Mouse (Mus musculus) gastrocnemius, adult 18-20 months (tissue): ENCODE results near the gene Rfx1. TPM values are rescaled to one million over a fixed set of nuclear protein-coding genes. Genes with fewer than 3 reads are reported as not detected.

Experiments
- DNase-seq: peaks from one replicate; pipeline ENCODE4 v3.0.0; 2021; ENCODE audit warnings: low spot score
- total RNA-seq, 2 experiments: library from RNA; stranded (reverse); gene quantifications; 2 replicates each; pipeline ENCODE4 v1.2.3; 2021

Gene Rfx1
- total RNA-seq, 2 experiments from 2014 or later, result 4.6 to 4.8 TPM

DNA sequence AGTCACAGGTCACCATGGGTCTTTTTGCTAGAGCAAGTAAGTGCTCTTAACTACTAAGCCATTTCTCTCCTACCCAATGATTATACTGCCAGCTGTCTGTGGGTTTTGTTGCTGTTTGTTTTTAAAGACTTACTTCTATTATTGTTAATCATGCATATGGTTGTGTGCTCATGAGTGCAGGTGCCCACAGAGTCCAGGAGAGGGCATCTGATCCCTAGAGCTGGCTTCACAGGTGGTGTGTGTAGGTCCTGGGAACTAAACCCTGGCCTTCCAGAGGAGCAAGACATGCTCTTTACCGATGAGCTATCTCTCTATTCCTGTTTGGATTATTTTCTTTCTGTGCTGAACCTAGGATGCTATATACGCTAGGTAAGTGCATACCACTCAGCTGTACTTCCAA, 7.4 kb upstream of the Rfx1 start:
- DNase-seq, result no peak

DNA sequence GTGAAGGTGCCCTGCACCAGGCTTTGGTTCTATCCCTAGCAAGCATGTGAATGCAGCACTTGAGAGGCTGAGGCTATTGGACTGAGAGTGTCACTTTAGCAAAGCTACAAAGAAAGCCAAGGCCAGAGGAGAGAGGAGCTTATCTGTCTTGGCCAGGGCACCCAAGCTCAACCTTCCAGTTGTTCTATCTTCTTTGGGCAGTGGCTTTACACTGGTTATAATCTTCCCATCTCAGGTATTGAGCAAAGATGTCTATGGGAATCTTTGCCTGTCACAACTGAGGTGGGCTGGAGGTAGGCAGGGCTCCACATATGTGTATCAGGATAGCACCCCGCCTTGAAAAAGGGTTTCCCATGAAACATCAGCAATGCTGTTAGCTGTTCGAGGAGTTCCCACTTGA, 6.4 kb upstream of the Rfx1 start:
- no peak for DNase-seq

DNA sequence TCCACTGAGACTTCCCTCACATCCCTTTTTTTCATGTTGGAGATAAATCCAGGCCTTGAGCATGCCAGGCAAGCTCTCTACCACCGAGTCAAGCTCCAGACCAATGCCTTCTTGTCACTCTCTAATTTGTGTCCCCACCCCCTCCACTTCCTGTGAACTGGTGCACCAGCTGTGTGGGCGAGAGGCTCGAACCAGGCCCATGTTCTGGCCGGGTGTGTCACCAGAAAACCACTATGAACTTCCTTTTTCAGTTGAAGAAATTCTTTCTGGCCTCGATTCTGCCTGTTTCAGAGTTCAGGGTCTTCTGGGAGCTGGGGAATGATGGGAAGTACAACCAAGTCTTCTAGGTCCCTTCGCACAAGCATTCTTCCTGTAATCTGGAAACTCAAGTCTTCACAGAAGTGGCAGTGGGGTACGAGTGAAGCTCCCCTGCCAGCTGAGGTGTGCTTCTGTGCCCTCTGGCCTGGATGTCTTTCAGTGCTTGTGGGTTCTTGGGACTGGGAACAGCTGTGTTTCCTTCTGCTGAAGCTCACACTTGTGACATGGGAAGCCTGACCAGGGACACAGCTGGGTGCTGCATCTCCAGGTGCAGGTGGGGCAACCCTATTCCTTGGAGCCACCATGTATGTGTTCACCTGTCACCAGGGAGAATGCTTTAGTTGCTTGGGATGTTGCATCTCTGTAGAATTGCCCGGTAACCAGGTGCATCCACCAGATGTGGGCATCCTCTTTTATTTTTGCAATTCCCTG, 2.6 kb upstream of the Rfx1 start:
- DNase-seq, result no peak

GRCm38 (mm10) chr8:84065037-84065436, 1.6 kb upstream of the Rfx1 start, which contains the start of gene Gm10643:
Gm10643 (minus strand) TSS chr8:84065137.
- no peak for DNase-seq

GRCm38 (mm10) chr8:84065457-84066072, 1.1 kb upstream of the Rfx1 start:
- no peak for DNase-seq

DNA sequence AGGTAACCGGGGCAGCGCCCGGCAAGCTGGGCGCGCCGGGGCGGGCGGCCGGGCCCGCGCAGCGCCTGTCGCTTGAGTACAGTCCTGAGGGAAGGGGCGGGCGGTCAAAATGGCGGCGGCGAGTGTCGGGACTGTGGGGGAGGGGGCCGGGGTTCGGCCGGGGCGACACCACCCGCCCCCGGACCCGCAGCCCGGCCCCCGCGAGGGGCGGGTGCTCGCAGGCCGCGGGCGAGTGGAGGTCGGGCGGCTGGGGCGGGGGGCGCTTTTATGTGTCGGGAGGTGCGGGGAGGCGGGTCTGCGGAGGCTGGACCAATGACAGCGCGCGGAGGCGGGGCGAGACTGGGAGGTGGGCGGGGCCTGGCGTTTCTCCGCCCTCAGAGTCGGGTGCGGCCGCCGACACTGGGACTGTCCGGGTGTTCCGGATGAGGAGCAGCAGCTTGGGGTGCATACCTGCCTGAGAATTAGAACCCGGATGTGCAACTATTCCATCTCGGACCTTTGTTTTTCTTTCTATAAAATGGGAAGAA, 476 bp downstream of the Rfx1 start:
- peak; percentile 95 for DNase-seq

GRCm38 (mm10) chr8:84067911-84068310, 1.3 kb downstream of the Rfx1 start:
- no peak for DNase-seq

- no peak for DNase-seq
These were observed 1.8 kb downstream of the Rfx1 start for GRCm38 (mm10) chr8:84068316-84069035.

GRCm38 (mm10) chr8:84069169-84069568, 2.5 kb downstream of the Rfx1 start:
- no peak for DNase-seq

GRCm38 (mm10) chr8:84069750-84070149, 3.1 kb downstream of the Rfx1 start:
- DNase-seq, result no peak

- no peak for DNase-seq
These were observed 3.6 kb downstream of the Rfx1 start for GRCm38 (mm10) chr8:84070241-84070640.

DNA sequence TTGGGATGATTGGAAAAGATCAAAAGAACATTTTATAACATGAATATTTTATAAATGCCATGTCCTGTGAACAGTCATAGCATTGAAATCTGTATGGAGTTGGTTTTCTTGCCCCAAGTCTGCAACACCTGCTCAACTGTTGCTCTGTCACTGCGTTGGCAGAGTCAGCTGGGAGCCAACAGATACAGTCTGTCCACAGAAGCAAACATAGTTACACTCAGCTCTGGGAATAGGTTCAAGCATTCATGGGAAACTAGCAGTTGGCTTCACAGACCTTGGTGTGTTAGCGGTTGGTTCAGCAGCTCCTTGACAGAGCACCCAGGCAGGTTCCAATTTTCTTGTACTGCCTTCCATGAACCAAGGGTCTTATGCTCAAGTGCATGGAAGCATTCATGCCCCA, 4.0 kb downstream of the Rfx1 start:
- DNase-seq, result peak; percentile 48

- DNase-seq, result no peak
These were observed 5.3 kb downstream of the Rfx1 start for GRCm38 (mm10) chr8:84071921-84072320.

- no peak for DNase-seq
These were observed 5.7 kb downstream of the Rfx1 start for GRCm38 (mm10) chr8:84072321-84072720.

- no peak for DNase-seq
These were observed 6.8 kb downstream of the Rfx1 start for GRCm38 (mm10) chr8:84073230-84073976.

DNA sequence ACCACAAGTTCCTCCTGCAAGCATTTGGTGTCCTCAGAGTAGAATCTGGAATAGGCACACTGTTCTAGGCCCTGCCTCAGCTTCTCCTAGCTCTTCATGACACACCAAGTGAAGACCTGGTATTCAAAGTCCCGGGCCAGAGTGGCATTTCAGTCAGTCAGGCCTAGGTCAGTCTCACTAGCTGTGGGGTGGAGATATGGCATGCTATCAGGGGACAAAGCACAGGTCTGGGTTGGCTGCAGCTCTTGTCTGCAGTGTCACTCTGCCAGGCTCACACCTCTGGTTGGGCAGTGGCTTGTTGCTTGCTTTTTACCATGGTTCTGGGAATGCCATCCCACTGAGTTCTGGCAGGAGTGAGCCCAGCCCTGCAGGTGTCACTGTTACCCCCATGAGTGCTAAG, 9.8 kb downstream of the Rfx1 start:
- DNase-seq, result no peak

GRCm38 (mm10) chr8:84076849-84077248, 10.2 kb downstream of the Rfx1 start:
- peak; percentile 45 for DNase-seq

DNA sequence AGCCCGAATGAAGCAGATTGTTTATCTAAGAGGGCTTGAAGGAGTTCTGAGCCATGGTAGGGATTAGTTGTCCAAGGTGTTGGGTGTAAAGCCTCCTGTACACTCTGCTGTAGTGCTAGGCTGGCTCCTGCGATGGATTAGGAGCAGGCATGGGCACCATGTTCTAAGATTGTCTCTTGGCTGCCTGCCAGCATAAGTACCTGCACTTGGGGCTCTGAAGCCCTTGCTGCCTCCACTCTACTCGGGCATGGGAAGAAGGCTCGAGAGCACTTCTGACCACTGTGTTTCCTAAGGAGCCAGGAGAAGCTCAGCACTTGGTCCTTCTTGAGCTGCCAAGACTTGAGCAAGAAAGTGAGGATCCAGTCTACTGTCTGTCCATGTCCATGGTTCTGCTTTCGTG, 12.6 kb downstream of the Rfx1 start:
- no peak for DNase-seq

DNA sequence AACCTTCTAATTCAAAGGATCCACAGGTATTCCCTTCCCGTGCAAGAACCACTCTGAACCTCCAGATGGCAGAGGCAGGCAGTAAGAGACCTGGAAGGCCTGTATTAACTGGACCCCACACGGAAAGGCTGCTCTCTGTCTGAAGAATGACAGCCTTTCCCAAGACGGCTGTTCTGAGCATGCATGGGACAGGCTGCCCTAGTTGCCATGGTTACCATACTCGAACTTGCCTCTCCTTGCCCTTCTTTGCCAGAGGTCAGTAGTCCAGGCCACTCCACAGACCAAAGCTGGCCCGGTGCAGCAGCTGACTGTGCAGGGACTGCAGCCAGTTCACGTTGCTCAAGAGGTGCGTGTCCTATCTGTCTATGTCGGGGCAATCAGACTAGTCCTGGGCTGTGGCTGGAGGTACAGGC, 17.2 kb downstream of the Rfx1 start:
- peak; percentile 68 for DNase-seq

DNA sequence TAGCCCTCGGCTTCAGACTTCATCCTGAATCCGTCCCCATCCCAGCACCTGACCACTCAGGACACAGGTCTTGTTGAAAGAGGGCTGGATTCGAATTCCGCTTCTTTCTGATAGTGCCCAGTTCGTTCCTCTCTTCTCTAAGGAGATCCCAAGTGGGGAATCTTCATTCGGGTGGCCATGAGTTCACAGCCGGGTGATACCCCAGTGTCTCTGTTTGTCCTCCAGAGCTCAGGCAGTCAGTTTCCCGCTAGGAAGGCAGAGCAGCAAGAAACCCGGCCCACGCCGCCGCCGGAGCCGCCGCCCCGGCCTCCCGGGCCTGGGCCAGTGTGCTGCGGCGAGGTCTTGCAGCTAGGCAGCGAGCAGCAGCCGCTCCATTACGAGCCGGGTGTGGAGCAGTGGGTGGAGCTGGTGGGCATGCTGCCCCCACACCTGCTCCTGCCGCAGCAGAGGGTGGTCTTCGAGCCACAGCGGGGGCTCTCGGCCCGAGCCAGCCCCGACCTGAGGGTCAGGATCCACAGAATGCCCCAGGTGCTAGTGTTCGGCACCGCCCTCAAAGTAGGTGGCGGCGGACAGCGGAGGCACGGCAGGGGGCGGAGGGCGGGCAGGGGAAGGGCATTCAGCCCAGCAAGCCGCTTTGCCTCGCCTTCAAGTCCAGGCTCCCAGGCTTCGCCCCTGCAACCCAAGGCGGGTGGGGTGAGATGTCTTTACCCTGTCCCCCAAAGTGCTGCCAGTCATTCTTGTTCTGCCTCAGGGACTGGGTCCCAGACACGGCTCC, 17.9 kb downstream of the Rfx1 start:
- DNase-seq, result no peak

- no peak for DNase-seq
These were observed 20.5 kb downstream of the Rfx1 start for GRCm38 (mm10) chr8:84087156-84087555.
